14 mouse cellular contexts compared by ENCODE assay signal in the genomic region with DNA sequence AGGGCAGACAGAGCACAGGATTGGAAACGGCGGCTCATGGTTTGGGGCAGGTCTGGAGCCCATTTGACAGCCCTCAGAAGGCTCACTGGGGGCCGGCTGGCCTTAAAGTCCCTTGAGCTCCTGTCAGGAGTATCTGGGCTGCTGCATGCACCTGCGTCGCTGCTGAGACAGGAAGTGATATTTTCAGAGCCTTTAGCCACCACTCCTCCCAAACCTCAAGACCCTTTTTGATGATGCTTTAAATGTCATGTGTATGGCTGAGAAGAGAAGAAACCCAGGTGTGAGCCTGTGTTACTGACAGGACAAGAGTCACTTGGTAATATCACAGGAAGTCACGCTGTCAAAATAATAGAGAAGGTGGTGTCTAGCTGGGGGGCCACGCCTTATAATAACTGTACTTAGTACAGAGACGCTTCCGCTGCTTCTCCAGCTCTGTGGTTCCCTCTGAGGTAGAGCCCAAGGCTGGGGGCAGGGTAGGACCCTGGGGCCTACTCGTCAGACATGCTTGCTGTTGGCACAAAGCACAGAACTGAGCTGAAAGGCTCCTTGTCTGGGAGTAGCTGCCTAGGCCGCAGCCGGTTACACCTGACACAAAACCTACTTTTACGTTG.
DNase-seq lines count a peak whose midpoint lies in the region; ATAC-seq and TF ChIP-seq lines count a peak whose summit lies in the region.
"Had no signal": no experiment of that assay in that cellular context is flagged by ENCODE, and none has a peak within 500 bp of the region (broad histone marks: within the 10 kb centered on the region; RNA-seq: fewer than 3 reads in every experiment).

No protein-coding gene starts in this region.

- no peak overlapping the region for H3K4me2 ChIP-seq in heart, embryonic 16.5 days (ENCODE audit: low read depth, low read length)
- no peak overlapping the region for H3K4me2 ChIP-seq in forebrain, embryonic 15.5 days (replicated peaks)
- H3K4me2 ChIP-seq: embryonic facial prominence, embryonic 15.5 days had no signal

- TF ChIP-seq POLR2A in spleen, adult 2 months (IDR thresholded peaks at IDR 0.05; ENCODE audit: low read depth, low read length): peak; percentile 25

- no peak overlapping the region for H3K4me3 ChIP-seq in heart, embryonic 16.5 days (ENCODE audit: low read length)
- H3K4me3 ChIP-seq in spleen, adult 2 months (ENCODE audit: extremely low read depth, insufficient read depth, insufficient read length): no peak overlapping the region
- no peak overlapping the region for H3K4me3 ChIP-seq in forebrain, embryonic 15.5 days
- H3K4me3 ChIP-seq: embryonic facial prominence, embryonic 15.5 days; megakaryocyte, embryonic 14.5 days had no signal

- TF ChIP-seq CTCF in spleen, adult 2 months (IDR thresholded peaks at IDR 0.05; ENCODE audit: extremely low read depth, insufficient read depth, insufficient read length, insufficient replicate concordance): no peak

- no peaks in the 10 kb centered on the region for H3K27me3 ChIP-seq in heart, embryonic 16.5 days (ENCODE audit: control insufficient read depth, insufficient read depth, low read length)
- H3K27me3 ChIP-seq in spleen, adult 2 months (ENCODE audit: control insufficient read depth, insufficient read depth, low read length): no peaks in the 10 kb centered on the region
- no peaks in the 10 kb centered on the region for H3K27me3 ChIP-seq in forebrain, embryonic 15.5 days
- H3K27me3 ChIP-seq: embryonic facial prominence, embryonic 15.5 days had no signal

- H3K9me3 ChIP-seq in heart, embryonic 16.5 days (replicated peaks; ENCODE audit: control insufficient read depth, low read length): no peaks in the 10 kb centered on the region
- no peaks in the 10 kb centered on the region for H3K9me3 ChIP-seq in forebrain, embryonic 15.5 days
- H3K9me3 ChIP-seq: embryonic facial prominence, embryonic 15.5 days had no signal

- H3K27ac ChIP-seq in heart, embryonic 16.5 days (ENCODE audit: low read length): no peak overlapping the region
- peak overlapping the region; percentile 98 for H3K27ac ChIP-seq in spleen, adult 2 months (ENCODE audit: insufficient read depth, low read length)
- H3K27ac ChIP-seq in forebrain, embryonic 15.5 days (replicated peaks): no peak overlapping the region
- H3K27ac ChIP-seq: embryonic facial prominence, embryonic 15.5 days had no signal

- no peak overlapping the region for H3K9ac ChIP-seq in heart, embryonic 16.5 days (ENCODE audit: low read length)
- H3K9ac ChIP-seq in forebrain, embryonic 15.5 days (replicated peaks): no peak overlapping the region
- H3K9ac ChIP-seq: embryonic facial prominence, embryonic 15.5 days had no signal

- 85% methylated on average over 13 of the region's 13 CpGs for WGBS in heart, embryonic 16.5 days
- 32% methylated on average over 13 of the region's 13 CpGs for WGBS in spleen, adult 2 months
- WGBS in forebrain, embryonic 15.5 days: 89% methylated on average over 13 of the region's 13 CpGs

- no peaks in the 10 kb centered on the region for H3K36me3 ChIP-seq in heart, embryonic 16.5 days (ENCODE audit: control insufficient read depth, insufficient read depth)
- H3K36me3 ChIP-seq in spleen, adult 2 months (ENCODE audit: control insufficient read depth, insufficient read depth, low read length): no peaks in the 10 kb centered on the region
- H3K36me3 ChIP-seq in forebrain, embryonic 15.5 days: no peaks in the 10 kb centered on the region
- H3K36me3 ChIP-seq: embryonic facial prominence, embryonic 15.5 days had no signal

- H3K4me1 ChIP-seq in heart, embryonic 16.5 days (ENCODE audit: control insufficient read depth, insufficient read depth, low read length): peaks cover 11% of the 10 kb centered on the region
- peaks cover 54% of the 10 kb centered on the region for H3K4me1 ChIP-seq in spleen, adult 2 months (ENCODE audit: control insufficient read depth, insufficient read depth, insufficient read length)
- peaks cover 9% of the 10 kb centered on the region for H3K4me1 ChIP-seq in forebrain, embryonic 15.5 days

- DNase-seq in heart, adult 11 months: no peak
- DNase-seq in induced T-regulatory cell, adult 2 months (ENCODE audit: low read depth): peak; percentile 87
- peak; percentile 79 to 85 for DNase-seq in spleen, adult 2 months (ENCODE audit: low read depth in 1 of 2, low spot score in 2 of 2)
- peak; percentile 78 to 85 for DNase-seq in thymus, postnatal 36 days
- no peak for DNase-seq in frontal cortex, postnatal 36 days (ENCODE audit: low spot score in 2 of 2)
- DNase-seq: adrenal gland, adult 2 months; heart, postnatal 36 days; layer of hippocampus, postnatal 36 days had no signal

- peak; percentile 5; the same call in 1 of the 2 replicates for ATAC-seq in heart, embryonic 16.5 days (replicated peaks; ENCODE audit: extremely low read depth, insufficient read depth, low FRiP score)
- no peak for ATAC-seq in forebrain, embryonic 15.5 days (replicated peaks)
- ATAC-seq in erythroid progenitor cell, adult 5-6 weeks (replicated peaks; ENCODE audit: low FRiP score, poor library complexity, severe bottlenecking): no peak
- ATAC-seq: forebrain, embryonic 14.5 days had no signal

Comparison
In these comparisons a context has a peak if more than half of its experiments do, and no peak if none do; other contexts are left out.
1. DNase-seq: peak in induced T-regulatory cell, adult 2 months (single experiment), spleen, adult 2 months (2 of 2) and thymus, postnatal 36 days (2 of 2); none in heart, adult 11 months (single experiment) and frontal cortex, postnatal 36 days (0 of 2).